Mouse (Mus musculus) E14TG2a.4 (cell line): ENCODE results near the gene Myo16.

Source experiments
- CTCF ChIP-seq: conservative IDR thresholded peaks from 2 replicates; pipeline ENCODE4 v1.5.1; 2014; ENCODE audit warnings: low read length
- POU5F1 ChIP-seq: IDR thresholded peaks from 2 replicates; pipeline ENCODE4 v1.6.1; 2014; ENCODE audit warnings: low read length, borderline replicate concordance

GRCm38 (mm10) chr8:10575244-10575643, 421.5 kb downstream of the Myo16 start:
- TF ChIP-seq CTCF (no peak), POU5F1 (no peak)
